Mouse (Mus musculus) heart, embryonic 15.5 days (tissue): Measurements from ENCODE around the gene Kbtbd3. TPM values are rescaled to one million over a fixed set of nuclear protein-coding genes. Genes with fewer than 3 reads are reported as not detected.

Experiments used
- ATAC-seq: fragments of 200-750 bp; cut with Nextera tagmentation; replicated peaks from 2 replicates; pipeline ENCODE4 v1.8.0; 2017; ENCODE audit warnings: low read depth, moderate TSS enrichment; ENCODE audit not compliant: insufficient number of reproducible peaks, insufficient read depth, low FRiP score
- H3K27ac ChIP-seq: fragments of 300-500 bp; sonication (generic); 2 replicates; pipeline ENCODE4 v1.5.1; 2015; ENCODE audit warnings: mild to moderate bottlenecking, inconsistent platforms
- H3K27me3 ChIP-seq: fragments of 300-500 bp; sonication (generic); 2 replicates; pipeline ENCODE4 v1.6.1; 2015; ENCODE audit warnings: inconsistent platforms
- H3K36me3 ChIP-seq: fragments of 300-500 bp; sonication (generic); 2 replicates; pipeline ENCODE4 v1.6.1; 2015; ENCODE audit warnings: mild to moderate bottlenecking, inconsistent platforms
- H3K4me1 ChIP-seq: fragments of 300-500 bp; sonication (generic); replicated peaks from 2 replicates; pipeline ENCODE4 v1.6.1; 2015; ENCODE audit warnings: inconsistent platforms
- H3K4me2 ChIP-seq: fragments of 300-500 bp; sonication (generic); 2 replicates; pipeline ENCODE4 v1.6.1; 2015; ENCODE audit warnings: inconsistent platforms, mild to moderate bottlenecking, moderate library complexity
- H3K4me3 ChIP-seq: fragments of 300-500 bp; sonication (generic); 2 replicates; pipeline ENCODE4 v1.5.1; 2015; ENCODE audit warnings: mild to moderate bottlenecking, inconsistent platforms
- H3K9ac ChIP-seq: fragments of 300-500 bp; sonication (generic); 2 replicates; pipeline ENCODE4 v1.6.1; 2015; ENCODE audit warnings: mild to moderate bottlenecking, inconsistent platforms
- H3K9me3 ChIP-seq: fragments of 300-500 bp; sonication (generic); replicated peaks from 2 replicates; pipeline ENCODE4 v1.6.1; 2016; ENCODE audit warnings: inconsistent platforms
- WGBS: fragments of 180-500 bp; shearing (Covaris S2); methylation state at CpG from one replicate; pipeline ENCODE4 v1.1.7; 2015; ENCODE audit warnings: mixed read lengths; 5-methylcytosine and 5-hydroxymethylcytosine counted together
- microRNA-seq: library from miRNA; unstranded; fragments of <30 nt; microRNA quantifications from one replicate; pipeline ENCODE4, GENCODE M21; 2016
- polyA plus RNA-seq: library from polyadenylated mRNA; unstranded; fragments of >200 nt; fragmentation: Nextera tagmentation; extraction: Ambion mirVana; gene quantifications from 2 replicates; pipeline ENCODE4 v1.2.1, GENCODE M21; 2015

Kbtbd3 gene
- polyA plus RNA-seq, 1 experiment from 2014 or later, result 10.5 TPM

GRCm38 (mm10) chr9:4315746-4316145, 6.1 kb downstream of the Kbtbd3 start:
- no peak overlapping the region for H3K9ac ChIP-seq
- H3K4me3 ChIP-seq, result no peak overlapping the region
- peaks cover 9% of the 10 kb centered on the region for H3K4me1 ChIP-seq
- peaks cover 8% of the 10 kb centered on the region; the same call in 1 of the 2 replicates for H3K36me3 ChIP-seq
- no peak for ATAC-seq
- no peaks in the 10 kb centered on the region for H3K9me3 ChIP-seq
- H3K4me2 ChIP-seq, result no peak overlapping the region
- WGBS, result 88% methylated on average over 2 of the region's 2 CpGs
- H3K27ac ChIP-seq, result no peak overlapping the region
- no peaks in the 10 kb centered on the region for H3K27me3 ChIP-seq

DNA sequence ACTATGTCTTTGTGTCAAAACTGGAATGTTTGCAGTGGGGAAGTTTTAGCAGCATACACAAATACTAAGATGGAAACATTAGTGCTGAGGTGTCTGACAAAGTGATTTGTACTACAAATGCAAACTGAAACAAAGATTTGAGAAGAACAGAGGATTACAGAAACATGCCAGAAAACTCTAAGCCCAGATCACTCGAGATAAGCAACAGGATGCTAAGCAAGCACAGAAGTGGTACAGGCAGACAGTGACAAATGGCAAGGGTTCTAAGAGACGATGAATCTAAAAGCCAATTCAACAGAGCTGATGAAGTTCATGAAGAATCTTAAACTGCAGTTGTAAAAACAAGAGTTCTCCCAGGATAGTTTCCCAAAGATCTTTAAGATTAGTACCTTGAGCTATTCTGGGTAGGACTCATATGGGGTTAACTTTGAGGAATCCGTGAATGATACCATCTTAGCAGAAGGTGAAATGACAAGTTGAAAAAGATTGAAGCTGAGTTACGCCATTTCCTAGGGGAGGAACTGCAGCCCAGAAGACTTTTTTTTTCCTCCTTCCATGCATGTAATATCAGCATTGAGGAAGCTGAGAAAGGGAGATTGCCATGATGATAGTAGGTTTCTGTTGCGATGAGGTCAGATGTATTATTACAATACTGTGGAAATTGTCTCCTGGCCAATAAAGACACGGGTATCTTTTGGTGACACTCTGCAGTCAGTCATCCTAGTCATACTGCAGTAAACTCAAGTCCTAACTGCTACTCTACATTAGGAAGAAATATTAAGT, 9.5 kb downstream of the Kbtbd3 start:
- Histone ChIP-seq H3K9ac (no peak overlapping the region), H3K36me3 (peaks cover 7% of the 10 kb centered on the region; the same call in 1 of the 2 replicates), H3K27ac (no peak overlapping the region), H3K4me3 (no peak overlapping the region), H3K4me1 (no peaks in the 10 kb centered on the region), H3K9me3 (no peaks in the 10 kb centered on the region), H3K4me2 (no peak overlapping the region), H3K27me3 (no peaks in the 10 kb centered on the region)
- WGBS, result 76% methylated on average over 6 of the region's 6 CpGs
- ATAC-seq, result no peak

- Histone ChIP-seq H3K4me3 (no peak overlapping the region), H3K4me2 (no peak overlapping the region), H3K27ac (no peak overlapping the region), H3K4me1 (no peaks in the 10 kb centered on the region), H3K9me3 (no peaks in the 10 kb centered on the region), H3K27me3 (no peaks in the 10 kb centered on the region), H3K9ac (no peak overlapping the region), H3K36me3 (no peaks in the 10 kb centered on the region)
- ATAC-seq, result no peak
- WGBS, result 72% methylated on average over 1 of the region's 1 CpGs
Observed at GRCm38 (mm10) chr9:4353163-4353562, 43.5 kb downstream of the Kbtbd3 start.

GRCm38 (mm10) chr9:4375828-4376639, 66.4 kb downstream of the Kbtbd3 start, which contains the start of gene Msantd4:
TSS of gene Msantd4 (plus strand) at chr9:4376562.
- Histone ChIP-seq H3K36me3 (no peaks in the 10 kb centered on the region), H3K4me2 (peak within 1 kb of the TSS; percentile 80), H3K4me1 (peaks cover 18% of the 10 kb centered on the region), H3K4me3 (peak within 1 kb of the TSS; percentile 80), H3K27ac (peak within 1 kb of the TSS; percentile 78), H3K9ac (peak within 1 kb of the TSS; percentile 72), H3K27me3 (no peaks in the 10 kb centered on the region), H3K9me3 (no peaks in the 10 kb centered on the region)
- 3% methylated on average over 31 of the region's 31 CpGs for WGBS
- peak; percentile 100 for ATAC-seq

- H3K27me3 ChIP-seq, result no peaks in the 10 kb centered on the region
- H3K36me3 ChIP-seq, result no peaks in the 10 kb centered on the region
- peak overlapping the region; percentile 80 for H3K4me2 ChIP-seq
- H3K4me1 ChIP-seq, result peaks cover 18% of the 10 kb centered on the region
- H3K27ac ChIP-seq, result peak overlapping the region; percentile 78
- ATAC-seq, result no peak; the same call in none of the 2 replicates
- H3K9me3 ChIP-seq, result no peaks in the 10 kb centered on the region
- peak overlapping the region; percentile 80 for H3K4me3 ChIP-seq
- under 1% methylated on average over 15 of the region's 15 CpGs for WGBS
- H3K9ac ChIP-seq, result peak overlapping the region; percentile 72
Observed at GRCm38 (mm10) chr9:4376640-4377120, 67.0 kb downstream of the Kbtbd3 start.

Small RNAs within 50 kb of the gene (microRNA-seq; reads per million reads assigned to microRNA genes)
- gene Gm22195, result not detected
- not detected for gene Gm23992

Other genes with a start within 250 kb of the Kbtbd3 start
- 22.5 and 27.9 TPM in 2 replicates for gene Aasdhppt, start 362 bp upstream of the Kbtbd3 start, polyA plus RNA-seq
- gene Msantd4, start 66.7 kb downstream of the Kbtbd3 start, polyA plus RNA-seq, result 29.8 and 32.6 TPM in 2 replicates